12 mouse cellular contexts compared by ENCODE assay signal in genomic region chr1:62378335-62378734, GRCm38 (mm10).
A peak's percentile ranks its signal among the peaks of the same experiment; 100 is the strongest.
DNase-seq lines count a peak whose midpoint lies in the region; TF ChIP-seq lines count a peak whose summit lies in the region.
"Had no signal": no experiment of that assay in that cellular context is flagged by ENCODE, and none has a peak within 500 bp of the region (broad histone marks: within the 10 kb centered on the region; RNA-seq: fewer than 3 reads in every experiment).

No protein-coding gene starts in this region.

- intact Hi-C loops in left cerebral cortex, adult 2 months (cut with DNase I), result no loop called here
- intact Hi-C loops in left cerebral cortex, postnatal 25 days (cut with DNase I), result no loop called here
- intact Hi-C loops in left cerebral cortex, postnatal 14 days (cut with DNase I), result no loop called here

- H3K27ac ChIP-seq in left cerebral cortex, adult 2 months, result no peak overlapping the region
- H3K27ac ChIP-seq: limb, embryonic 13.5 days; midbrain, embryonic 13.5 days had no signal

- peak; percentile 22 for TF ChIP-seq CTCF in left cerebral cortex, adult 2 months (IDR thresholded peaks at IDR 0.05)

- peak; percentile 9 for DNase-seq in adrenal gland, postnatal 14 days
- no peak for DNase-seq in adrenal gland, postnatal 10 days
- no peak for DNase-seq in left cerebral cortex, adult 2 months (ENCODE audit: extremely low spot score in 1 of 2, low spot score in 2 of 2)
- DNase-seq in left cerebral cortex, postnatal 25 days (ENCODE audit: low spot score in 2 of 2), result no peak
- DNase-seq in ES-CJ7 (ENCODE audit: low read depth, low spot score), result peak; percentile 51
- peak; percentile 7 for DNase-seq in lung, postnatal 14 days
- no peak for DNase-seq in left cerebral cortex, postnatal 14 days (ENCODE audit: low spot score in 2 of 2)
- DNase-seq in adrenal gland, adult 2 months, result no peak
- DNase-seq: heart, postnatal 10 days; kidney, postnatal 14 days had no signal

- H3K4me3 ChIP-seq in left cerebral cortex, adult 2 months, result no peak overlapping the region
- H3K4me3 ChIP-seq: limb, embryonic 13.5 days; midbrain, embryonic 13.5 days had no signal

Comparison
In these comparisons a context has a peak if more than half of its experiments do, and no peak if none do; other contexts are left out.
1. DNase-seq: peak in adrenal gland, postnatal 14 days (single experiment), ES-CJ7 (single experiment) and lung, postnatal 14 days (single experiment); none in adrenal gland, postnatal 10 days (single experiment), left cerebral cortex, adult 2 months (0 of 2), left cerebral cortex, postnatal 25 days (0 of 2), left cerebral cortex, postnatal 14 days (0 of 2) and adrenal gland, adult 2 months (single experiment).